Mouse (Mus musculus) liver, adult 2 months (tissue): ENCODE data around the gene Abi1.

Experiments
- CTCF ChIP-seq: fragments of 200-500 bp; IDR thresholded peaks from 2 replicates; pipeline ENCODE4 v1.5.1; 2011; ENCODE audit warnings: low read depth, low read length, control low read depth
- POLR2A ChIP-seq: fragments of 200-500 bp; IDR thresholded peaks from 2 replicates; pipeline ENCODE4 v1.6.1; 2011; ENCODE audit warnings: low read length, control low read depth; ENCODE audit not compliant: insufficient read depth; ENCODE audit errors: extremely low read depth

DNA sequence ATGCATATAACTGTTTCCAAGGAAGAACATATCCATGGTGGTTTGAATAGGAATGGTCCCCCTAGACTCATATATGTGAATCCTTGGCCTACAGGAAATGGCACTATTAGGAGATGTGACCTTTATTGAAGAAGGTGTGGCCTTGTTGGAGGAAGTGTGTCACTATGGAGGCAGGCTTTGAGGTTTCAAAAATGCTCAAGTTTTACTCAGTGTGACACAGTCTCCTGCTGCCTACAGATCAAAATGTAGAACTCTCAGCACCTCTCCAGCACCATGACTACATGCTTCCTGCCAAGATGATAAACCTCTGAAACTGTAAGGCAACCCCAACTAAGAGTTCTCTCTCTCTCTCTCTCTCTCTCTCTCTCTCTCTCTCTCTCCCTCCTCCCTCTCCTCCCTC is 8.0 kb upstream of the Abi1 start:
- no peak for TF ChIP-seq POLR2A
- no peak for TF ChIP-seq CTCF
